Mouse (Mus musculus) spleen, adult 2 months (tissue): ENCODE results near the gene Necab3.

ENCODE experiments used
- CTCF ChIP-seq: fragments of 200-500 bp; IDR thresholded peaks from 2 replicates; pipeline ENCODE4 v1.5.1; 2011; ENCODE audit warnings: mild to moderate bottlenecking, inconsistent platforms; ENCODE audit not compliant: insufficient read depth, insufficient read length, insufficient replicate concordance; ENCODE audit errors: extremely low read depth
- POLR2A ChIP-seq: fragments of 200-500 bp; IDR thresholded peaks from 2 replicates; pipeline ENCODE4 v1.6.1; 2011; ENCODE audit warnings: low read depth, low read length, inconsistent platforms

- TF ChIP-seq CTCF (no peak), POLR2A (no peak)
These were observed 9.1 kb upstream of the Necab3 start for GRCm38 (mm10) chr2:154567766-154568165.
